Mouse (Mus musculus) cortical plate, adult 2 months (tissue): ENCODE data around the gene Lipc.

ENCODE experiments used
- CTCF ChIP-seq: fragments of 200-500 bp; IDR thresholded peaks from 2 replicates; pipeline ENCODE4 v1.5.1; 2011; ENCODE audit warnings: mild to moderate bottlenecking, control low read depth, low read length; ENCODE audit not compliant: insufficient read depth; ENCODE audit errors: extremely low read depth
- POLR2A ChIP-seq: fragments of 200-500 bp; IDR thresholded peaks from 2 replicates; pipeline ENCODE4 v1.6.1; 2011; ENCODE audit warnings: mild to moderate bottlenecking, low read length, control low read depth; ENCODE audit not compliant: insufficient read depth; ENCODE audit errors: extremely low read depth

DNA sequence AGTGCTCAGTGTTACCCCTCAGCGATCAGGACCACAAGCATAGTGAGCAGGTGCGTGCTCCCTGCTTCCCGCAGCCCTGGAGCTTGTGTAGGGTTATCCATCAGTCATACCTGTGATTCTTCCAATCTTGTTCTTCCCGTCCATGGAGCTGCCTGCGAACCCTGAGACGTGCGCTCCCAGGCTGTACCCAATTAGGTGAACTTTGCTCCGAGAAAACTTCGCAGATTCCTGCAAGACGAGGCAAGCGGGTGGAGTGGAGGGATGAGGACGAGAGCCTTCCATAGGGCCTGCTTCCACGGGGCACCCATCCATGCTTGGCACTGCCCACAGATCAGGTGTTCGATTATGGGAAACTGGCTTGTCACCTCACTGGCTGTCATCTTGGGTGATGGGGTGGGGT, 133.3 kb downstream of the Lipc start:
- TF ChIP-seq POLR2A (no peak), CTCF (no peak)
